Mouse (Mus musculus): Measurements from ENCODE around the gene Cope. TPM values are rescaled to one million over a fixed set of nuclear protein-coding genes. Genes with fewer than 3 reads are reported as not detected.

Gene Cope
- polyA plus RNA-seq, 1 experiment from 2014 or later: 341 TPM

GRCm38 (mm10) chr8:70330741-70331364 is 28.5 kb downstream of the Cope start:
- WGBS: 36% methylated on average over 52 of the region's 53 CpGs
- peaks cover 13% of the 10 kb centered on the region for H3K4me1 ChIP-seq (ENCODE audit: control insufficient read depth, insufficient read depth, low read length)
- peak overlapping the region; percentile 8; the same call in 1 of the 2 replicates for H3K4me3 ChIP-seq (ENCODE audit: low read depth, low read length)
- ATAC-seq (ENCODE audit: insufficient number of reproducible peaks, insufficient read depth, low FRiP score, low read depth): peak; percentile 51
- no peaks in the 10 kb centered on the region for H3K9me3 ChIP-seq (ENCODE audit: control insufficient read depth, low read depth, low read length)
- H3K4me2 ChIP-seq (replicated peaks; ENCODE audit: low read depth, low read length): peak overlapping the region; percentile 32; the same call in 1 of the 2 replicates
- no peaks in the 10 kb centered on the region for H3K27me3 ChIP-seq (ENCODE audit: control insufficient read depth, insufficient read depth, low read length)
- H3K27ac ChIP-seq (ENCODE audit: low read length): no peak overlapping the region
- no peak overlapping the region; the same call in 1 of the 2 replicates for H3K9ac ChIP-seq (replicated peaks; ENCODE audit: low read depth, low read length)
- H3K36me3 ChIP-seq (ENCODE audit: control insufficient read depth, insufficient read depth, low read length): peaks cover 46% of the 10 kb centered on the region

GRCm38 (mm10) chr8:70331526-70331925 is 29.2 kb downstream of the Cope start:
- no peak overlapping the region for H3K9ac ChIP-seq (replicated peaks; ENCODE audit: low read depth, low read length)
- no peaks in the 10 kb centered on the region for H3K27me3 ChIP-seq (ENCODE audit: control insufficient read depth, insufficient read depth, low read length)
- no peak overlapping the region for H3K4me2 ChIP-seq (replicated peaks; ENCODE audit: low read depth, low read length)
- no peaks in the 10 kb centered on the region for H3K9me3 ChIP-seq (ENCODE audit: control insufficient read depth, low read depth, low read length)
- 69% methylated on average over 19 of the region's 19 CpGs for WGBS
- H3K4me3 ChIP-seq (ENCODE audit: low read depth, low read length): no peak overlapping the region
- H3K27ac ChIP-seq (ENCODE audit: low read length): no peak overlapping the region
- ATAC-seq (ENCODE audit: insufficient number of reproducible peaks, insufficient read depth, low FRiP score, low read depth): no peak
- peaks cover 53% of the 10 kb centered on the region for H3K36me3 ChIP-seq (ENCODE audit: control insufficient read depth, insufficient read depth, low read length)
- peaks cover 13% of the 10 kb centered on the region for H3K4me1 ChIP-seq (ENCODE audit: control insufficient read depth, insufficient read depth, low read length)

- Histone ChIP-seq H3K4me3 (ENCODE audit: low read depth, low read length) (no peak overlapping the region), H3K36me3 (ENCODE audit: control insufficient read depth, insufficient read depth, low read length) (peaks cover 61% of the 10 kb centered on the region), H3K9ac (replicated peaks; ENCODE audit: low read depth, low read length) (no peak overlapping the region), H3K4me1 (ENCODE audit: control insufficient read depth, insufficient read depth, low read length) (peaks cover 13% of the 10 kb centered on the region), H3K27me3 (ENCODE audit: control insufficient read depth, insufficient read depth, low read length) (no peaks in the 10 kb centered on the region), H3K9me3 (ENCODE audit: control insufficient read depth, low read depth, low read length) (no peaks in the 10 kb centered on the region), H3K27ac (ENCODE audit: low read length) (no peak overlapping the region), H3K4me2 (replicated peaks; ENCODE audit: low read depth, low read length) (no peak overlapping the region)
- ATAC-seq (ENCODE audit: insufficient number of reproducible peaks, insufficient read depth, low FRiP score, low read depth): peak; percentile 66; the same call in 1 of the 2 replicates
- WGBS: 26% methylated on average over 41 of the region's 41 CpGs
Measured at GRCm38 (mm10) chr8:70332070-70332877, 30.0 kb downstream of the Cope start.

GRCm38 (mm10) chr8:70332878-70333202 is 30.5 kb downstream of the Cope start:
- WGBS: 96% methylated on average over 6 of the region's 6 CpGs
- H3K9ac ChIP-seq (replicated peaks; ENCODE audit: low read depth, low read length): no peak overlapping the region
- H3K27me3 ChIP-seq (ENCODE audit: control insufficient read depth, insufficient read depth, low read length): no peaks in the 10 kb centered on the region
- no peaks in the 10 kb centered on the region for H3K9me3 ChIP-seq (ENCODE audit: control insufficient read depth, low read depth, low read length)
- no peak for ATAC-seq (ENCODE audit: insufficient number of reproducible peaks, insufficient read depth, low FRiP score, low read depth)
- H3K4me2 ChIP-seq (replicated peaks; ENCODE audit: low read depth, low read length): no peak overlapping the region
- H3K36me3 ChIP-seq (ENCODE audit: control insufficient read depth, insufficient read depth, low read length): peaks cover 66% of the 10 kb centered on the region
- H3K4me3 ChIP-seq (ENCODE audit: low read depth, low read length): no peak overlapping the region
- no peak overlapping the region for H3K27ac ChIP-seq (ENCODE audit: low read length)
- peaks cover 13% of the 10 kb centered on the region for H3K4me1 ChIP-seq (ENCODE audit: control insufficient read depth, insufficient read depth, low read length)

GRCm38 (mm10) chr8:70338931-70339330 is 36.6 kb downstream of the Cope start:
- H3K9ac ChIP-seq (replicated peaks; ENCODE audit: low read depth, low read length): no peak overlapping the region
- H3K36me3 ChIP-seq (ENCODE audit: control insufficient read depth, insufficient read depth, low read length): peaks cover 91% of the 10 kb centered on the region
- no peaks in the 10 kb centered on the region for H3K9me3 ChIP-seq (ENCODE audit: control insufficient read depth, low read depth, low read length)
- no peak for ATAC-seq (ENCODE audit: insufficient number of reproducible peaks, insufficient read depth, low FRiP score, low read depth)
- H3K4me2 ChIP-seq (replicated peaks; ENCODE audit: low read depth, low read length): no peak overlapping the region
- WGBS: 90% methylated on average over 7 of the region's 7 CpGs
- no peak overlapping the region for H3K27ac ChIP-seq (ENCODE audit: low read length)
- no peaks in the 10 kb centered on the region for H3K4me1 ChIP-seq (ENCODE audit: control insufficient read depth, insufficient read depth, low read length)
- no peaks in the 10 kb centered on the region for H3K27me3 ChIP-seq (ENCODE audit: control insufficient read depth, insufficient read depth, low read length)
- no peak overlapping the region for H3K4me3 ChIP-seq (ENCODE audit: low read depth, low read length)

GRCm38 (mm10) chr8:70340659-70341058 is 38.3 kb downstream of the Cope start:
- no peak overlapping the region for H3K27ac ChIP-seq (ENCODE audit: low read length)
- H3K36me3 ChIP-seq (ENCODE audit: control insufficient read depth, insufficient read depth, low read length): peaks cover 74% of the 10 kb centered on the region
- H3K9ac ChIP-seq (replicated peaks; ENCODE audit: low read depth, low read length): no peak overlapping the region
- H3K4me1 ChIP-seq (ENCODE audit: control insufficient read depth, insufficient read depth, low read length): no peaks in the 10 kb centered on the region
- no peak overlapping the region for H3K4me3 ChIP-seq (ENCODE audit: low read depth, low read length)
- H3K27me3 ChIP-seq (ENCODE audit: control insufficient read depth, insufficient read depth, low read length): no peaks in the 10 kb centered on the region
- no peak for ATAC-seq (ENCODE audit: insufficient number of reproducible peaks, insufficient read depth, low FRiP score, low read depth)
- WGBS: 90% methylated on average over 7 of the region's 7 CpGs
- no peaks in the 10 kb centered on the region for H3K9me3 ChIP-seq (ENCODE audit: control insufficient read depth, low read depth, low read length)
- no peak overlapping the region for H3K4me2 ChIP-seq (replicated peaks; ENCODE audit: low read depth, low read length)

GRCm38 (mm10) chr8:70342007-70342406 is 39.7 kb downstream of the Cope start:
- Histone ChIP-seq H3K9ac (replicated peaks; ENCODE audit: low read depth, low read length) (no peak overlapping the region), H3K4me3 (ENCODE audit: low read depth, low read length) (no peak overlapping the region), H3K4me2 (replicated peaks; ENCODE audit: low read depth, low read length) (no peak overlapping the region), H3K4me1 (ENCODE audit: control insufficient read depth, insufficient read depth, low read length) (no peaks in the 10 kb centered on the region), H3K36me3 (ENCODE audit: control insufficient read depth, insufficient read depth, low read length) (peaks cover 65% of the 10 kb centered on the region), H3K27ac (ENCODE audit: low read length) (no peak overlapping the region), H3K27me3 (ENCODE audit: control insufficient read depth, insufficient read depth, low read length) (no peaks in the 10 kb centered on the region), H3K9me3 (ENCODE audit: control insufficient read depth, low read depth, low read length) (no peaks in the 10 kb centered on the region)
- WGBS: 92% methylated on average over 14 of the region's 14 CpGs
- no peak for ATAC-seq (ENCODE audit: insufficient number of reproducible peaks, insufficient read depth, low FRiP score, low read depth)

GRCm38 (mm10) chr8:70343076-70343475 is 40.8 kb downstream of the Cope start:
- Histone ChIP-seq H3K36me3 (ENCODE audit: control insufficient read depth, insufficient read depth, low read length) (peaks cover 54% of the 10 kb centered on the region), H3K27ac (ENCODE audit: low read length) (no peak overlapping the region), H3K4me1 (ENCODE audit: control insufficient read depth, insufficient read depth, low read length) (no peaks in the 10 kb centered on the region), H3K27me3 (ENCODE audit: control insufficient read depth, insufficient read depth, low read length) (no peaks in the 10 kb centered on the region), H3K9ac (replicated peaks; ENCODE audit: low read depth, low read length) (no peak overlapping the region), H3K9me3 (ENCODE audit: control insufficient read depth, low read depth, low read length) (no peaks in the 10 kb centered on the region), H3K4me2 (replicated peaks; ENCODE audit: low read depth, low read length) (no peak overlapping the region), H3K4me3 (ENCODE audit: low read depth, low read length) (no peak overlapping the region)
- 59% methylated on average over 7 of the region's 7 CpGs for WGBS
- ATAC-seq (ENCODE audit: insufficient number of reproducible peaks, insufficient read depth, low FRiP score, low read depth): no peak

Measured in stomach, embryonic 14.5 days (tissue).